Mouse (Mus musculus): ENCODE results near the gene Upk1a.

Gene Upk1a

DNA sequence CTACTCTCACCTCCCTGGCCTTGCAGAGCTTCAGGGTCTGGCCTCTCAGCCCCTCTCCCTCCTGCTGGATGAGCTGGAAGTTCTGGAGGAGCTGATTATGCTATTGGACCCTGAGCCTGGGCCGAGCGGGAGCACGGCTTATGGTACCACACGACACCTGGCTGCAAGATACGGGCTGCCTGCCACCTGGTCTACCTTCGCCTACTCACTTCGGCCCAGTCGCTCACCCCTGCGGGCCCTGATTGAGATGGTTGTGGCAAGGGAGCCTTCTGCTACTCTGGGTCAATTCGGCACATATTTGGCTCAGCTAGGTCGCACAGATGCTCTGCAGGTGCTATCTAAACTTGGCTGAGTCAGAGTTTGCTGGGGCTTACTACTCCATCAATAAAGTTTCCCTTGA lies 45.1 kb downstream of the Upk1a start:
- no peak for DNase-seq

DNA sequence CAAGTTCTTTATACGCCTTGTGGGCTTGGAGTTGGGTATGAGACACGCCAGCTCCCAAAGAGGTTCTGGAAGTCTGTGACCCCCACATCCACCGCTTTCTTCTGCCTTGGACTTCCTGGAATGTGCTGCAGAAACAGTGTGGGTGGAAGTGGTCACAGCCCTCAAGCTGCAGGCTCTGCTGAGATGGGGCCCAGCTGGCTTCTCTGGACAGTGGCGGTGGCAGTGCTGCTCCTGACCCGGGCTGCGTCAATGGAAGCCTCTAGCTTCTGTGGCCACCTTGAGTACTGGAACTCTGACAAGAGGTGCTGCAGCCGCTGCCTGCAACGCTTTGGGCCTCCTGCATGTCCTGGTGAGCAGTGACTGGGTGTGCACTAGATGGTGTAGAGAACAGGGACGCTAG lies 46.6 kb downstream of the Upk1a start:
- no peak for DNase-seq

DNA sequence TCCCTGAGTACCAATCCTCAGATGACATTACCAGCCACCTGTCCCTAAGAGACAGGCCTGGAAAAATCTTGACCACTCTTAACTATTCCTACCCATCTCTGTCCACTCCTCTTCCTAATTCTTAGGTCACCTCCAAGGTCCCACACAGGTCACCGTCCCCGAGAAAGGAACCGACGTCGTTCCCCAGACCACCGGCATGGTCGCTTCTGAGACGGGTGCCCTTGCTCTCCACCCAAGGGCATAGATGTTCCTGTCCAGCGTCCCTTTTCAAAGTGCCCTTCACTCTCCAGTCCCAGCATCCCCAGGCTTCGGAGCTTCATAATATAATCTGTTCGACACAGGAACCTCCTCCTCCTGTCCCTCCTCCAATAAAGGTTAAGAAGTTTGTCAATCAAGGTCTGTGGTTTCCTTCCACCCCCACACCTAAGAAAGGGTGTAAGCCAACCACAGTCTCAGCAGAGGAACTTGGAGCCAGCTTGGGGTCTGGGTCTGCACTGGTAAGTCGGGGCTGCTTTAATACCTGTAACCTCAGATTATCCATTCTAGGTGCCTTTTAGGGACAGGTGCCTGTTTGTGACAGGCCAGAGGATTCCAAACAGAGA lies 47.6 kb downstream of the Upk1a start, which contains the start of gene Igflr1:
Gene Igflr1 (plus strand): TSS at position 458 of the 602 bp plus-strand sequence.
- no peak for DNase-seq

DNA sequence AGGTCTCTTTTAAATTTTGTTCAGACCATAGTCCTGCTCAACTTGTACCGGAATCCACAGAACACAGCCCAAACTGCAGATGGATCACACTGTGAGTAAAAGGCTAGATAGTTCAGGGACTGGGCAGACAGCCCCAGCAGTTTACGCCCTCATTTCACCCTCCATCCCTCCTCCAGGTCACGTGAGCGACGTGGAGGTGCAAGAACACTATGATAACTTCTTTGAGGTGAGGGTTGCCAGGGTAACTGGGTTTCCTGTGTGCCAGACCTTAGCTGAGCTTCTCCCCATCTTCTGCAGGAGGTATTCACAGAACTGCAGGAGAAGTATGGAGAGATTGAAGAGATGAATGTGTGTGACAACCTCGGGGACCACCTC lies 48.8 kb downstream of the Upk1a start:
- DNase-seq, result no peak

DNA sequence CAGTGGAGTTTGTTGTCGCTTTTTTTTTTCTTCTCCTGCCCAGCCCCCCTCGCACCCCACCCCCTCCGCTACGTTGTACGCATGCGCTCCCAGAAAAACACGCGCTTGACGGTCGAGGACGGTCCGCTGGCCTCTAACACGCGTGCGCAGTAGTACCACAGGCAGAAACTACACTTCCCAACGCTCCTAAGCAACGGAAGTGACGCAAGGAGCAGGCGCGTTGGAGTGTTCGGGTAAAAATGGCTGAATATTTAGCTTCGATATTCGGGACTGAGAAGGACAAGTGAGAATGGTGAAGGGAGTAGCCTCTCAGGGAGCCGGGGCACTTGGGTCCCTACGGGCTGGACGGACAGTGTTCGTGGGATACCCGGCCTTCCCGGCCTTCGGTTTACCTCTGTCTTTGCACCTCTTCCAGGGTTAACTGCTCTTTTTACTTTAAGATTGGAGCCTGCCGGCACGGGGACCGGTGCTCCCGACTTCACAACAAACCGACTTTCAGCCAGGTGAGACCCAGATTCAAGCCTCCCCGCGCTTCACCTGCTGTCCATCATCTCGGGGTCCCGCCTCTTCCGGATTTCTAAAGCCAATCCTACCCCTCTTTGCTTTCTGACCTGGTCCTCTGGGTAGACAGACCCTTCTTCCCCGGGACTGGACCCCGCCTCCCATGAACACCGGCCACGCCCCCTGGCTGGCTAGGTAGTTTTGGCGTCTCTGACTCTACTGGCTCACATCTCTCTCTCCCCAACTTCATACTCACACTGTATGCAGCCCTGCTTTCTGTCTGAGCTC lies 49.3 kb downstream of the Upk1a start, which contains the start of the genes U2af1l4, Gm49396 and Psenen:
Gene U2af1l4 (plus strand): TSS at position 185 of the 789 bp plus-strand sequence.
Gene Gm49396 (plus strand): TSS at position 228 of the 789 bp plus-strand sequence.
Gene Psenen (minus strand): TSS at position 511 of the 789 bp plus-strand sequence.
- peak; percentile 97 for DNase-seq

DNA sequence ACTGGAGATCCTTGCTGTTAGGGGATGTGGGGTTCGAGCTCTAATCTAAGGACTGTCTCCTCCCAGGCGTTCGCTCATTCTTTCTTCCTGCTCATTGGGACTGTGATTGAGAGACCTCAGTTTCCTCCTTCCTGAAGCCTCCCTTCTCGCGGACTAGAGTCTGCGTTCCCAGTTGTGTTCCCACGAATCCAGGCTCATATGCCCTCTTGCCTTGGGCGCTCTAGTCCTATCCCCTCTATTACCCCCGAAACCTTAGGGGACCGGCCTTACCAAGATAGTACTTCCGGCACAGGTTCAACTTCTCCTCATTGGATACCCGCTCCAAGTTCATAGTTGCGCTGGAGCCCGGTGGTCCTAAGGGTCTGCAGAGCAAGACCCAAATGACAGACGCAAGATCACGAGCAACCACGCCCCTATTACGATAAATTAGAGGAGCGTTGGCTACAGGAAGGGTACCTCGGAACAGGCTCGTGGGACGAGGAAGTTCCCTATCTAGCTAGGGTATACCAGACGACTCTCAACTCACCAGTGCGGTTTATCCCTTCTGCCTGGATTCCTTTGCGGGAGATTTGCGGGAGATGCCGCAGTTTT lies 50.0 kb downstream of the Upk1a start:
- DNase-seq, result no peak

DNA sequence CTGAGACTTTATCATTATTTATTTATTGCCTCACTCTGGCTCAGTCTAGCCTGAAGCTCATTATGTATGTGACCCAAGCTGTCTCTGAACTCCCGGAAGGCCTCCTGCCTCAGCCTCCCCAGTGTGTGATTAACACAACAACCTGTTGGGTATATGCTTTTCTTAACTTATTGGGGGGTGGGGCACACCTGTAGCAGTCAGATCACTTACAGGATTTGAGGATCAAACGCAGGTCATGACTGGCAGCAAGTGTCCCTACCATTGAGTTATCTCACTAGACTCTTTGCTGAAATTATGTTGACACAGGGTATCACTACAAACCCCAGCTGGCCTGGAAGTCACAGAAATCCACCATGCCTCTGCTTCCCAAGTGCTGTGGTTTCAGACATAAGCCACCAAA lies 52.4 kb downstream of the Upk1a start:
- DNase-seq, result no peak

DNA sequence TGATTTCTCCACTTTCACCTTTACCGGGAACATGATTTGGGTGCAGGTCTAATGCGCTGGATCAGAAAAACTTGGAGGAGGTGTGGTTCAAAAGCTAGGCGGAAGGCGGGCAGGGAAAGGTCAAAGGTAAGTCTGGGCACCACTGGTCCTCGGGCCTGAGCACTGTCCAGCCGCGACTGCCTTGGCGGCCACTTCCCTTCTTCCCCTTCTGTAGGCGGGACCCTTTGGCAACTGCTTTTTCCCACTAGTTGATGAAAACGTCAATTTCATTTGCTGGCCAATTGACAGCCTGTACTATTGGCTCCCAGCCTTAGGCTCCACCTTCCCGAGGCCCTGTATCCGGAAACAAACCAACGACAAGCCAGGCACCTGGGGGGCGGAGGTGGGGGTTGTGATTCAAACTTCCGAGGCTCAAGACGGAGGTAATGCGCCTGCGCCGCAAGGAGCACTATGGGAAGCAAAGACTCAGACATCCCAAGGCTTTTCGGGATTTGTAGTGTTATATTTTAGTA lies 53.1 kb downstream of the Upk1a start, which contains the start of gene Lin37:
Gene Lin37 (minus strand): TSS at position 396 of the 512 bp plus-strand sequence.
- DNase-seq, result peak; percentile 99

DNA sequence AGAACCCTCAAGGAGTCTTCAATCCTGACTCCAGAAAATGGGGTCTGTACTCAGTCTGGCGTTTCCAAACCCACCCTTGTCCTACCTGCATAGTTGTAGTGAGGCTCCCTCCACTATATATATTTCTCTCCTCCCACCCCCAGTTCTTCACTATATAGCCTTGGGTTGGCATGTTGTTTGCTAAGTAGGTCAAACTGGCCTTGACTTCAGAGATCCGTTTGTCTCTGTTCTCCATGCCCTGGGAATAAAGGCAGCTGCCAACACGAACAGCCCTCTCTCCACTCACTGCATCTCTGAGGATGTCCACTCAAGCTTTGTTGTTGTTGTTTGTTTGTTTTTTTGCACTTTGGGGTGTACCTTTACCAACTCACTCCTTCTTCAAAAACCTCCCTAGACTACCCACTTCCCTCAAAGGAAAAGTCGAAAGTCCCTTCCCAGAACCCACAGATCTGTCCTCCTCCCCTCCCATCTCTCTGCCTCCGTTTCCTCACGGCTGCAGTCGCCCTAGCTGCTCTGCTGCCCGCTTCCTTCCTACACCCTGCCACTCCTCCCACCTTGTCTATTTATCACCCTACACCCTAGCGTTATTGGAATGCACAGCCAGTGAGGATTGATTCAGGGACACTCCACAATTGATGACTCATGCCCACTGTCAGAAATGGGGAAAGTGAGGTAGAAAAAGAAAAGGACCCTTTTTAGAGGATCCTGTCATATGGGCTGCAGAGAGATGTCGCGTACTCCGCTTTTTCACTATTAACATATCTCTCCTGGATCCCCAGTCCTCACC lies 53.8 kb downstream of the Upk1a start:
- DNase-seq, result no peak

DNA sequence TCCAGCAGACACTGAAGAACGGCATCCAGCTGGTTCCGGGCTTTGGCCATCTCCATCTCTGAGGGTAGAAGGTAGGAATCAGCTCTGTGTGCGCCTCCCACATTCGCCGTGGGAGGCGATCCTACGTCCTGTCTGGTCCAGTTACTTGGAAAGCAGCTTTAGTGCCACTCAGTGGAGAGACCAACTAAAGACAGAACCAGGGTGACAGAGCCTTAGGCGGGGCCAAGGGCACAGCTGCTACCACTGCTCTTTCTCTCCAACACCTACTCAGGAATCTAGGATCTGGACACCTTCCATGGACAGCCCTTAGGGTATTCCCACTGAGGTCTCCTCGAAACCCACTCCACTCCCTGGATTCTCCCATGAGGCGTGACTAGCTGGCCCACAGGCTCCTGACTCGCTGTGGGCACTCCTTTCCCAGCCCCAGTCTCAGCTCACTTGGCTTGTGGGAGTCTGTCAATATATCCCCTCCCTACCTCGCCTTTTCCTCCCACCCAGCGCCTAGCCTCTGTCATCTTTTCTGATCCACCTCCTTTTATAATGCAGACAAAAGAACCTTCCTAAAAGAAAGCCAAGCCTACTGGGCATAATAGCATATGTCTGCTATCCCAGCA lies 54.6 kb downstream of the Upk1a start:
- DNase-seq, result no peak

DNA sequence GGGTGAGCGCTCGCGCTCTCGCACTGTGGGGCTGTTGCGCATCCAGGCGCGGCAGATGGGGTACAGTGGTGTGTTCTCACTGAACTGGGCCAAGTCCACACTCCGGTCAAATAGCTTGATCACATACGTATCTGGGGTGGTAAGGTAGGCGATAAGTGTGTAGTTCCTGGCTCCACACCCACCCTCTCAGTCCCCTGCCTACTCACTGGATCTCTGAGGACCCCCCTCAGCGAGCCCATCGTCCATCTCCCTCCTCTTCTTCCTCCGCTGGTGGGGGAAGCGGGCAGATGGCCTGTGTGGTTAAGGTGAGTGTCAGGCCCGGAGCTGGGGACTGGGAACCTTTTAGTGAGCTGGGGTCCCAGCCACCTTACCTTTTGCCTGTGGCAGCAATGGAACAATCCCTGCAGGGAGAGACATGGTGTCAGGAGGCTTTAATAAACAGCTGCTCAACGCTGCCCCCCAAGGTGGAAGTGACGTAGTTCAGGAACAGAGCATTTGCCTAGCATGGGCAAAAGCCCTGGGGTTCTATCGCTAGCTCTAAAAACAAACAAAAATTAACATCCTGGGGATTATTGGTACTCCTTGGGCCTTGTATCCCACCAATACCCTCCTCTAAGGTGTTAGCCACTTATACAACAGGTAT lies 55.6 kb downstream of the Upk1a start:
- DNase-seq, result no peak

DNA sequence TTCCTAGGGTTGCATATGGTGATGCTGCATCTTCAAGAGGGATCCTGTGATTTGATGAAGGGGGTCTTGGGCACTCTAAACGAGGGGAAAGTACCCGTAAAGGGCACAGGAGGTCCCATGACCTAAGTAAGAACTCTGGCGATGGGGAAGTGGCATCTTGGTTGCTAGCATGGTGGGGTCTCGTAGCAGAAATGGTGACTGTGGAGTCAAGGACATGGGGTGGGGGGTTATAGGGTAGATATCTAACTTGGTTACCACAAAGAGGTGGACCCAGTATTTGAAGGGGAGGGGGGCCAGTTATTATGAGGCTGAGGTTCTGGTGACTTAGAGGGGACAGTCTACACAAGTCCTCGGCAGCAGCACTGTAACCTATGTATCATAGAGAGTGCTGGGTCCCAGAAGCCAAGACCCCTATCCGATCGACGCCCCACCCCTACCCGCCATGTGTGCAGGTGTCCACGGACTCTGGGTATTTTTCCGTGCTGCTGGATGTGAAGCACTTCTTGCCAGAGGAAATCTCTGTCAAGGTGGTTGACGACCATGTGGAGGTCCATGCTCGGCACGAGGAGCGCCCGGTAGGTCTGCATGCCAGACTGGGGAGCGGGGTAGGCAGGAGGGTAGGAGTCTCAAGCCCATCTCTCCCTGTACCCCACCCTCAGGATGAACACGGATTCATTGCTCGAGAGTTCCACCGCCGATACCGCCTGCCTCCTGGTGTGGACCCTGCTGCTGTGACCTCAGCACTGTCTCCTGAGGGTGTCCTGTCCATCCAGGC lies 58.6 kb downstream of the Upk1a start:
- DNase-seq, result no peak

Data from layer of hippocampus, adult 9-11 months (tissue).